Mouse (Mus musculus) adrenal gland, postnatal 36 days (tissue): Measurements from ENCODE around the gene Gpr87. TPM values are rescaled to one million over a fixed set of nuclear protein-coding genes. Genes with fewer than 3 reads are reported as not detected.

Experiments
- DNase-seq, 2 experiments: peaks; one replicate each; pipeline ENCODE4 v3.0.0; 2021; ENCODE audit warnings: mixed read lengths in 1 of 2
- long read RNA-seq, 2 experiments: library from polyadenylated mRNA; stranded (forward); transcript quantifications; one replicate each; pipeline ENCODE4 v2.0.0; 2021; ENCODE audit warnings: borderline sequencing depth in 2 of 2
- total RNA-seq, 2 experiments: library from RNA; stranded (reverse); gene quantifications; 2 replicates each; pipeline ENCODE4 v1.2.3; 2021

Gpr87 gene
- not detected for total RNA-seq
- long read RNA-seq, experiment 1: 0 reads
- long read RNA-seq, experiment 2: 0 reads

- no peak for DNase-seq
Measured at GRCm38 (mm10) chr3:59194938-59195337, at the start of gene Gpr87. TSS of gene Gpr87 (minus strand) at chr3:59195104.

DNA sequence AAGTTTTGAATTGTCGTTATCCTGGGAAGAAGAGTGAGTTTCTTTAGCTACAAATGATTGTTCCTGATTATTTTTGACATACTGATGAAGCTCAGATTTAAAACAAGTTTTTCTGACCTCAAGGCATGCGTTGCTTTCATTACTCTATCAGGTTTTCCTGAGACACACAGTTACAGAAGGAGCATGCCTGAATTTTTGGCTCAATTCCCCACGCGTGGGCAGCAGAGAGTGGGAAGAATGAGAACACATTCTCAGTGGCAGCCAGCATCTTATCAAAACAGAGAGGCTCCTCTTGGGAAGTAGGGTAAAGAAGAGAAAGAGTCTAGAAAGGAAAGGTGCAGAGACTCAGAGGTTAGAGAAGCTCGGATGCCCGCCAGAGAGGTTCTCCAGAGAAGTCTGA is 48.5 kb upstream of the Gpr87 start:
- peak in 1 of 2 experiments; percentile 24 for DNase-seq

DNA sequence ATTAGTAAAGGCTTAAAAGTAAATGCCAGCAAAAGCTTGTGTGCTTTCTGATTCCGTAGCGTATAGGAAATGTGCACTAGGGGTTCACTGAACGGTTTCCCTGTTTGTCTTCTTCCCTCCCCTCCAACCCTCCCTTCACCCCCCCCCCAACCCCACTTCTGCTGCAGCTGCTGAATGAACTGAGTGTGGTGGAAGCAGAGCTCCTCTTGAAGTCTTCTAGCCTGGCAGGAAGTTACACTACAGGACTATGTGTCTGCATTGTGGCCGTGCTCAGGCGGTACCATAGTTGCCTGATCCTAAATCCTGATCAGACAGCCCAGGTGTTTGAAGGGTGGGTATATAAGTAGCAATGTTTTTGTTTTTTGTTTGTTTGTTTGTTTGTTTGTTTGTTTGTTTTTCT is 40.0 kb upstream of the Gpr87 start:
- no peak for DNase-seq

GRCm38 (mm10) chr3:59230912-59231311 is 36.0 kb upstream of the Gpr87 start:
- no peak for DNase-seq

GRCm38 (mm10) chr3:59228730-59229551 is 34.0 kb upstream of the Gpr87 start:
- peak; percentile 5 to 27 for DNase-seq

DNA sequence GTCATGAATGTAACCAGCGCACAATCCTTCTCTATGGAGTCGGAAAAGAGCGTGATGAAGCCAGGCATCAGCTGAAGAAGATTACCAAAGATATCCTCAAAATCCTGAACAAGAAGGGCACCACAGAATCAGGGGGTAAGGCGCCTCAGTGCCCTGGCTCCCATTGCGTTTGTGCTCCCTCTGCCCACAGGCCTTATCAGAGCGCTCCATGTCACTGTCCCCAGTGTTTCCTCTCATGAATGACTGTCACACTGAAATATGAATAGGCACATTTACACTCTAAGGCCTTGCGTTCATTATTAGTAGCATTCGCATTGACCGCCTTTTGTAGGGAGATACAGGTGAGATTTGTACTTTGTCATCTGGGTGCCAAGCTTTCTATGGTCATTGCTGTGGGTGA is 32.8 kb upstream of the Gpr87 start:
- DNase-seq: no peak

- DNase-seq: no peak
Measured at GRCm38 (mm10) chr3:59225411-59225810, 30.5 kb upstream of the Gpr87 start.

GRCm38 (mm10) chr3:59222303-59222702 is 27.4 kb upstream of the Gpr87 start:
- DNase-seq: no peak

GRCm38 (mm10) chr3:59219326-59219725 is 24.4 kb upstream of the Gpr87 start:
- DNase-seq: no peak

- no peak for DNase-seq
Measured at GRCm38 (mm10) chr3:59217211-59217610, 22.3 kb upstream of the Gpr87 start.

DNA sequence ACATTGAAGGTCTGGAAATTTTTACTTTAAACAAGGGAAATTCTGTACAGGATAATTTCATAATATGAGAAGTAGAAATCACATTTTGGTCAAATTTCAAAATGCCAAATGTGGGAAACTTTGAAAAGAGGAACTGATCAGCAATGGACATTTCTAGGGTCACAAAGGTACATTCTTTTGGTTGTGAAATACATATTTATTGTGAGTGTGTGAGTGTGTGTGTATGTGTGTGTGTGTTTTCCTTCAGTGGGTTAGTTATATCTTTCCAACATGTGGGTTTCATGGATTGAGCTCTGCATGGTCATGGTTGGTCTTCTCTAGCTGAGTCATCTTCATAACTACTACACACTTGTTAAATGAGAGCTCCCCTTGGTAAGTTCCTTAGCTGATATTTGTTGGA is 17.5 kb upstream of the Gpr87 start:
- no peak for DNase-seq

DNA sequence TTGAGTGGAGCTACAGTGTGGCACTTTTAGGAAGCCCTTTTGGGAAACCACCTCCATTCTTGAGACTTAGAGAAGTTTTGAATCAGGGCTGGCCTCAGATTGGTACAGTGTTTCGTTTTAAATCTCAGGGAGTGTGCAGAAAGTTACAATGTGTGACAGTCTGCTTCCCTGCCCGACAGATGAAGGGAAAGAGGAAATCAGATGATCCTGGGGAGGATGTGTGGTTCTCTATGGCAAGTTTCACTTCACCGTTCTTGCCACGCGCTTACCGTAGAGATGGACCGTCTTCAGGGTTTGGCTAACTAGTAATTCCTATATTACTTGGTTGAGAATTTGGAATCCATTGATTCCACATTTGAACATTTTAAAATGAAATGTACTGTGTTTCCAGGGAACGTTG is 16.9 kb upstream of the Gpr87 start:
- no peak for DNase-seq

GRCm38 (mm10) chr3:59210727-59211126 is 15.8 kb upstream of the Gpr87 start, which contains the start of gene P2ry13:
TSS of gene P2ry13 (minus strand) at chr3:59210882.
- no peak for DNase-seq

- no peak for DNase-seq
Measured at GRCm38 (mm10) chr3:59210089-59210488, 15.2 kb upstream of the Gpr87 start.

DNA sequence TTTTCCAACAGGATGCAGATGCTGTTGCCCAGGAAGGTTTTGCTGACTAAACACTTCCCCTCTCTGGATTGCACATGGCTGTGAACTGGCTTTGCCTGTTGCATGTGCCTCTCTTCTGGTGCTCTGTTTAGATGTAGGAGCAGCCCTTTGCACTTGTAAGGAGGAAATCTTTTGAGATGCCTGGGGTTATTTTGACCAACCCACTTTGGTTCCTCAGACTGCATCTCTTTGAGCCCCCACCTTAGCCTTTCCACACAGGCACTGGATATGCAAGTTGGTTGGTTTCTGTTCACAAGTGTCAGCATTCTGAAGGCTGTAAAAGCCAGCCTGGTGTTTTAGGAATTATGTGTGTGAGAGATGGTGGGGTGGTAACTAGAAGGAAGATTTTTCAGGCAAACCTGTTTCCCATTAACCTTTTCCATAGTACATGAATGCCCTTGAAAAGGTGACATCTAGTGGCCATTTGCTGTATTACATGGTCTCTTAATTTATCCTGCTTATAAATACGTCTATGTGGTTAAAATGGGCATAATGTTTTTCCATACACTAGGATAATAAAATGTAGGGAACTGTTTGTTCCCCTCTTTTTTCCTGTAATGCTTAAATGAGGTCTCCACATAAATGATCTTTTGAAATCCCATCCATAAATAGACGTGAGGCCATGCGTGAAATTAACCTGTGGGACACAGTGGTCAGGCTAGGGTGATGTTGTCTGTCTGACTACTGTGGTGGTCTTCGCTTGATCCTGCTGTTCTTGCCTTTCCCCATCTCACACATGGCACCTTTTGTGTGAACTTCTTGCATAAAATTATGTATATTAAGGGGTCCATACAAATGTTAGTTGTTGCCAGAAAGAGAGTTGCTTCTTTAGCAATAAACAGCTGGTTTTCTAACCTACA is 14.0 kb upstream of the Gpr87 start:
- DNase-seq: peak in 1 of 2 experiments; percentile 32

GRCm38 (mm10) chr3:59205941-59206340 is 11.0 kb upstream of the Gpr87 start:
- no peak for DNase-seq

DNA sequence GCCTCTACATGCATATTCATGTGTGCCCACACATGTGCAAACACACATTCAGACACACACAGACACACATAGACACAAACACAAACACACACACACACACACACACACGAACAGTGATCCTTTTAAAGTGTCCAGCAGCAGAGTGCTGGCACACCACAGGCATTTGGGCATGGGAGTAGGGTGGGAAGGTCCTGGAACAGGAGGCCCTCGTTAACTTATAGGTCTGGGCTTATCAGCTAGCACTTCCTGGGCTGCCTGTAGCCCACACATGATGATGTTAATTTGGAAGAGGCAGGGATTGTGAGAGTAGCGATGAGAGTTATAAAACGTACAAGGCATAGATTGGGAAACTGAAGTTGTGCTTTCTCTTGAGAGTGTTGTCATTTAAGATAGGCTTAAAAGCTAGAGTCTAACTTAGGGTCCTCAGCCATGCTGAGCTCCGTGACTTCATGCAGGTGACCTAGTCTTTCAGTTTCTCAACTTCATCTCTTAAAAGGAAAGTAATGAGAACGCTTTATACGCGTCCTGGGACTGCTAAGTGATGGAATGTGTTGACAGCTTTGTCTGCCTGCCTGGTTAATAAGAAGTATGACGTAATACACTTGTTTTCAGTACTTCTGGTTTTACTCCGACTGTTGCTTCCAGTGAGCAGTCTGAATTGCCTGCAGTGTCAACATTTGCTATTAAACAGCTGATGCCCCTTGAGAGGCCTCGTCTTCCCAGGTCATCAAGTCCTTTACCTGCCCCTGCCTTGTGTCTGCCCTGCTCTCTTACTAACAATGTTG is 10.0 kb upstream of the Gpr87 start:
- no peak for DNase-seq

- DNase-seq: no peak
Measured at GRCm38 (mm10) chr3:59203802-59204520, 9.1 kb upstream of the Gpr87 start.

DNA sequence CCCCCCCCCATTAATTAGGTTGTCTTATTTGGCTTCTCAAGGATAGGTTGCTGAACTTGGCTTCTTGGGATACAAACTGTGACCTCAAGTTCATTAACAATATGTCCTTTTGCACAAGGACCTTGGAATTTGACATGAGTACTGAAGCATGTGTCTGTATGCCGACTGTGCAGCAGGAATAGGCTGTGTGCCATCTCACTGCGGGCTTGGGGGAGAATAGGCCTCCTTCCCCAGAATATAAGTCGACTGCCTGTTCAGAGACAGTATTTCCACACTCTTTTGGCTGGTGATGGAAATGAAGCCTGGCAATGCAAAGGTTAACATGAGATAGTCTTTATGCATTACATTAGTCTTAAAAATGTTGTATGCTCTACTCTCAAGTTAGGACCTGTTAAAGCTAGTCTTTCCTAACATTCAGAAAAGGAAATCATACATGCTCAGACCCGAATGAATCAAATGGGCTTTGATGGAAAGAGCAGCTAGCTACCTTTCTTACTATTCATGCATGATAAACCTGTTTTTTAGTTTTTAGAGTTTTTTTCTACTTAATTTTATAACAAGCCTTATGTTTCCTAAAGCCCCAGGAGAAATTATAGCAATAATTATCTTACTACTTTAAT is 2.5 kb upstream of the Gpr87 start:
- no peak for DNase-seq

GRCm38 (mm10) chr3:59194099-59194498 is 805 bp downstream of the Gpr87 start:
- no peak for DNase-seq

DNA sequence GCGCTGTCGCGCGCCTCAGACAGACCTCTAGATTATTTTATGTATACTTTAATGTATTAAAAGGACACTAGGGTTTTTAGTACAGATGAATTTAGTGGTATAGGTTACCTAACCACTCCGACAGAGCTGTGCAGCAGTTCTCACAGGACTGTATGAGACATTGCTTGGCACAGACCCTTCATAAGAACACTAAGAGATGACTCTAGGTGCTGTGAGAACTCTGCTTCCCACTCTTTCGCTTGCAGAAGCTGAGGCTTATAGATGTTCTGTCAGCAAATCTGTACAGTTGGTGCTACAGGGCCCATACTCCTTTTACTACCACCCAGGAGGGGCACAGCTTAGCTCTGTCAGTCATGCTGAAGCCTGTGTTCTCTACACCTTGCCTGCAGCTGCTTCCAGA is 3.2 kb downstream of the Gpr87 start:
- DNase-seq: no peak
